Comparison of ENCODE assay signal across 8 mouse cellular contexts in genomic region chr19:32127180-32127850, GRCm38 (mm10). TPM values are rescaled to one million over a fixed set of nuclear protein-coding genes. Genes with fewer than 3 reads are reported as not detected.
DNase-seq lines count a peak whose midpoint lies in the region; ATAC-seq and TF ChIP-seq lines count a peak whose summit lies in the region.

No protein-coding gene starts in this region.

- TF ChIP-seq POLR2A in liver, adult 2 months (IDR thresholded peaks at IDR 0.05; ENCODE audit: extremely low read depth, insufficient read depth, low read length), result no peak

- no peak overlapping the region for H3K9ac ChIP-seq in forebrain, postnatal 0 days
- H3K9ac ChIP-seq in liver, adult 2 months (ENCODE audit: low read depth, low read length), result no peak overlapping the region

- no peaks in the 10 kb centered on the region for H3K79me2 ChIP-seq in liver, adult 2 months (ENCODE audit: control insufficient read depth, insufficient read depth, low read length)

- H3K27me3 ChIP-seq in forebrain, postnatal 0 days (ENCODE audit: insufficient read depth, low read length), result no peaks in the 10 kb centered on the region
- no peaks in the 10 kb centered on the region for H3K27me3 ChIP-seq in forebrain, embryonic 10.5 days (ENCODE audit: poor library complexity, severe bottlenecking)
- no peaks in the 10 kb centered on the region for H3K27me3 ChIP-seq in liver, adult 2 months (ENCODE audit: control insufficient read depth, insufficient read depth, low read length)

- 75% methylated on average over 10 of the region's 10 CpGs for WGBS in forebrain, postnatal 0 days
- WGBS in forebrain, embryonic 10.5 days, result 76% methylated on average over 10 of the region's 10 CpGs
- 67% methylated on average over 10 of the region's 10 CpGs for WGBS in liver, adult 2 months

- ATAC-seq in forebrain, postnatal 0 days, result no peak

- peak; percentile 49; the same call in 1 of the 2 replicates for TF ChIP-seq CTCF in forebrain, postnatal 0 days (IDR thresholded peaks at IDR 0.05; ENCODE audit: low read depth)
- peak; percentile 32; the same call in 1 of the 2 replicates for TF ChIP-seq CTCF in liver, adult 2 months (IDR thresholded peaks at IDR 0.05; ENCODE audit: low read depth, low read length)

- H3K4me3 ChIP-seq in forebrain, postnatal 0 days (ENCODE audit: low read depth, low read length), result no peak overlapping the region
- H3K4me3 ChIP-seq in forebrain, embryonic 10.5 days, result no peak overlapping the region
- no peak overlapping the region for H3K4me3 ChIP-seq in liver, adult 2 months (ENCODE audit: insufficient read depth, low read depth, low read length)

- DNase-seq in forebrain, postnatal 0 days, result no peak
- DNase-seq in forebrain, embryonic 10.5 days (ENCODE audit: extremely low spot score, low spot score), result no peak
- DNase-seq in 3T3-L1 (ENCODE audit: low read depth, low spot score) (peak; percentile 62), adipocyte (ENCODE audit: low spot score) (peak; percentile 14)
- DNase-seq in liver, adult 2 months (ENCODE audit: extremely low read depth, low read depth, low spot score), result peak; percentile 16
- DNase-seq in urinary bladder, adult 2 months (ENCODE audit: low spot score), result no peak
- DNase-seq in urinary bladder, postnatal 14 days (ENCODE audit: low spot score), result no peak
- no peak for DNase-seq in urinary bladder, postnatal 4 days (ENCODE audit: low spot score in 2 of 2)

- no peaks in the 10 kb centered on the region for H3K4me1 ChIP-seq in forebrain, postnatal 0 days (ENCODE audit: insufficient read depth)
- H3K4me1 ChIP-seq in forebrain, embryonic 10.5 days, result peaks cover 11% of the 10 kb centered on the region; the same call in 1 of the 2 replicates
- H3K4me1 ChIP-seq in liver, adult 2 months (ENCODE audit: control insufficient read depth, insufficient read depth, low read length), result 0 out of 2 replicates have a peak, but pooled peaks cover 2% of the 10 kb centered on the region

- no peaks in the 10 kb centered on the region for H3K9me3 ChIP-seq in forebrain, postnatal 0 days (ENCODE audit: low read length)
- H3K9me3 ChIP-seq in forebrain, embryonic 10.5 days, result no peaks in the 10 kb centered on the region

- H3K27ac ChIP-seq in forebrain, postnatal 0 days (ENCODE audit: low read depth, low read length), result no peak overlapping the region
- H3K27ac ChIP-seq in forebrain, embryonic 10.5 days, result no peak overlapping the region
- no peak overlapping the region for H3K27ac ChIP-seq in liver, adult 2 months (replicated peaks; ENCODE audit: insufficient read depth, low read depth, low read length)

- no peak overlapping the region for H3K4me2 ChIP-seq in forebrain, postnatal 0 days (ENCODE audit: low read depth)

- no peaks in the 10 kb centered on the region for H3K36me3 ChIP-seq in forebrain, postnatal 0 days (ENCODE audit: insufficient read depth)
- 0 out of 2 replicates have a peak, but pooled peaks cover 4% of the 10 kb centered on the region for H3K36me3 ChIP-seq in forebrain, embryonic 10.5 days (replicated peaks)
- H3K36me3 ChIP-seq in liver, adult 2 months (ENCODE audit: control insufficient read depth, insufficient read depth, low read length), result peaks cover 19% of the 10 kb centered on the region

RNA-seq across cellular contexts. Expression of gene Asah2, which starts 19.3 kb away (rescaled TPM):
- 2.4 and 2.6 TPM in 2 replicates for total RNA-seq in forebrain, postnatal 0 days (2014; rRNA removed)
- polyA plus RNA-seq in forebrain, postnatal 0 days (2015; fragmentation: Nextera tagmentation; extraction: Ambion mirVana), result 0.18 and 0.44 TPM in 2 replicates
- 0.25 and 0.33 TPM in 2 replicates for polyA plus RNA-seq in forebrain, embryonic 10.5 days (2016; fragmentation: Nextera tagmentation; extraction: Ambion mirVana)
- total RNA-seq in liver, adult 2 months (2014; rRNA removed), result 16.6 and 16.7 TPM in 2 replicates
- 5.1 and 7.8 TPM in 2 replicates for polyA plus RNA-seq in liver, adult 2 months (2012; rRNA removed)
- polyA plus RNA-seq in urinary bladder, adult 2 months (2012; rRNA removed), result 11.0 and 13.3 TPM in 2 replicates

Comparison
In these comparisons a context has a peak if more than half of its experiments do, and no peak if none do; other contexts are left out.
1. DNase-seq: peak in 3T3-L1 (single experiment), adipocyte (single experiment) and liver, adult 2 months (single experiment); none in forebrain, postnatal 0 days (single experiment), forebrain, embryonic 10.5 days (single experiment), urinary bladder, adult 2 months (single experiment), urinary bladder, postnatal 14 days (single experiment) and urinary bladder, postnatal 4 days (0 of 2).